Mouse (Mus musculus) adrenal gland (tissue): Measurements from ENCODE around the gene Cspg5.

Experiments used
- intact Hi-C: fragments of 180-260 bp; cut with DNase I; formaldehyde crosslinking; loops from one replicate; pipeline ENCODE4 v1.15.1; 2025
- microRNA-seq, 2 experiments: library from miRNA; unstranded; fragments of <30 nt; microRNA quantifications; one replicate each; pipeline ENCODE4; 2019

Gene Cspg5

GRCm38 (mm10) chr9:110306371-110306770 is 62.8 kb downstream of the Cspg5 start:
- intact Hi-C loops: no loop called here

Small RNA genes within 50 kb of the gene (microRNA-seq; reads per million reads assigned to microRNA genes)
- 15.7 to 18.9 reads per million in 2 experiments for gene Mir6236
